23 mouse cellular contexts compared by ENCODE assay signal in the genomic region with DNA sequence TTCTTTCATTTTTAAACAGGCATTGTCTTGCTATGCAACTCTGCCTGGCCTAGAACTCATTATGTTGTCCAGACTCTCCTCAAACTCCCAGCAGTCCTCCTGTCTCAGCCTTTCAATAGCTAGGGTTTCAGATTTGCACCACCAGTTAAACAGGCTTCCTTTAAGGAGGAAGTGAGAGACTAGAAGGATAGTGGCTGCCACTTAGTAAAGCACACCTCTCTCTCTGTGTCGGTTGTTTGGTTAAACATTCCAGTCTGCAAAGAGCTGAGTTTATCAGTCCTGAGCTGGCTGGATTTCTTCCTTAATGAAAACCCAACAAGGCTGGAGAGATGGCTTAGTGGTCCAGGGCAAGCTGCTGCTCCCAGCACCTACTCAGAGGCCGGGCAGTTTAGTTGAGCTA. TPM values are rescaled to one million over a fixed set of nuclear protein-coding genes. Genes with fewer than 3 reads are reported as not detected.
DNase-seq lines count a peak whose midpoint lies in the region; ATAC-seq and TF ChIP-seq lines count a peak whose summit lies in the region.
"Had no signal": no experiment of that assay in that cellular context is flagged by ENCODE, and none has a peak within 500 bp of the region (broad histone marks: within the 10 kb centered on the region; RNA-seq: fewer than 3 reads in every experiment).

No protein-coding gene starts in this region.

- no peak overlapping the region for H3K4me2 ChIP-seq in lung, embryonic 14.5 days
- no peak overlapping the region for H3K4me2 ChIP-seq in forebrain, embryonic 11.5 days (ENCODE audit: low read depth, low read length, severe bottlenecking)
- H3K4me2 ChIP-seq: embryonic facial prominence, embryonic 15.5 days; forebrain, embryonic 15.5 days; heart, embryonic 11.5 days; heart, embryonic 15.5 days; hindbrain, embryonic 13.5 days had no signal

- ATAC-seq in lung, embryonic 14.5 days (ENCODE audit: insufficient read depth): no peak
- ATAC-seq in forebrain, embryonic 11.5 days (replicated peaks; ENCODE audit: low FRiP score): no peak
- ATAC-seq: forebrain, embryonic 15.5 days; hindbrain, postnatal 0 days had no signal

- H3K9ac ChIP-seq in lung, embryonic 14.5 days: no peak overlapping the region
- H3K9ac ChIP-seq in forebrain, embryonic 11.5 days (ENCODE audit: low read length): no peak overlapping the region
- H3K9ac ChIP-seq: embryonic facial prominence, embryonic 15.5 days; forebrain, embryonic 15.5 days; heart, embryonic 15.5 days; hindbrain, embryonic 13.5 days had no signal

- DNase-seq in lung, embryonic 14.5 days: peak; percentile 13
- DNase-seq in lung, postnatal 25 days (ENCODE audit: low spot score): no peak
- no peak for DNase-seq in spleen, adult 2 months (ENCODE audit: low read depth in 1 of 2, low spot score in 2 of 2)
- no peak for DNase-seq in spleen, adult 18-20 months
- peak; percentile 13 for DNase-seq in splenic B cell, adult 2 months (ENCODE audit: low read depth, low spot score)
- no peak for DNase-seq in adrenal gland, postnatal 25 days
- no peak for DNase-seq in forebrain, embryonic 11.5 days (ENCODE audit: low spot score)
- DNase-seq: adrenal gland, adult 8-10 months; cerebellum, adult 18-20 months; cerebellum, adult 9-11 months; cerebellum, postnatal 36 days; gastrocnemius, postnatal 14 days; heart, adult 2 months; heart, postnatal 14 days had no signal

- H3K4me1 ChIP-seq in lung, embryonic 14.5 days (ENCODE audit: insufficient read depth): no peaks in the 10 kb centered on the region
- H3K4me1 ChIP-seq in spleen, adult 2 months (ENCODE audit: control insufficient read depth, insufficient read depth, insufficient read length): no peaks in the 10 kb centered on the region; the same call in 1 of the 2 replicates
- peaks cover 18% of the 10 kb centered on the region for H3K4me1 ChIP-seq in bone marrow macrophage, adult 2 months (ENCODE audit: control insufficient read depth, insufficient read depth, low read length)
- no peaks in the 10 kb centered on the region for H3K4me1 ChIP-seq in forebrain, embryonic 11.5 days (replicated peaks; ENCODE audit: control insufficient read depth, insufficient read depth, low read length)
- H3K4me1 ChIP-seq: embryonic facial prominence, embryonic 15.5 days; forebrain, embryonic 10.5 days; forebrain, embryonic 15.5 days; heart, embryonic 15.5 days; hindbrain, embryonic 13.5 days had no signal

- 36% methylated on average over 2 of the region's 2 CpGs for WGBS in lung, embryonic 14.5 days
- 55% methylated on average over 2 of the region's 2 CpGs for WGBS in spleen, adult 2 months
- 83% methylated on average over 2 of the region's 2 CpGs for WGBS in forebrain, embryonic 11.5 days

- no peak overlapping the region for H3K4me3 ChIP-seq in lung, embryonic 14.5 days (ENCODE audit: low read depth, low read length)
- no peak overlapping the region for H3K4me3 ChIP-seq in spleen, adult 2 months (ENCODE audit: extremely low read depth, insufficient read depth, insufficient read length)
- no peak overlapping the region for H3K4me3 ChIP-seq in bone marrow macrophage, adult 2 months (ENCODE audit: insufficient read depth, low read length)
- no peak overlapping the region for H3K4me3 ChIP-seq in forebrain, embryonic 11.5 days (ENCODE audit: low read depth, low read length)
- H3K4me3 ChIP-seq: embryonic facial prominence, embryonic 15.5 days; erythroblast, embryonic 14.5 days; forebrain, embryonic 10.5 days; forebrain, embryonic 15.5 days; heart, adult 2 months; heart, embryonic 15.5 days; hindbrain, embryonic 13.5 days had no signal

- TF ChIP-seq CTCF in lung, embryonic 14.5 days (IDR thresholded peaks at IDR 0.05; ENCODE audit: low read depth): no peak
- no peak for TF ChIP-seq CTCF in spleen, adult 2 months (IDR thresholded peaks at IDR 0.05; ENCODE audit: extremely low read depth, insufficient read depth, insufficient read length, insufficient replicate concordance)
- no peak for TF ChIP-seq CTCF in bone marrow macrophage, adult 2 months (IDR thresholded peaks at IDR 0.05; ENCODE audit: low read depth, low read length)

- peaks cover 44% of the 10 kb centered on the region for H3K36me3 ChIP-seq in lung, embryonic 14.5 days (ENCODE audit: insufficient read depth)
- H3K36me3 ChIP-seq in spleen, adult 2 months (ENCODE audit: control insufficient read depth, insufficient read depth, low read length): peaks cover 8% of the 10 kb centered on the region
- H3K36me3 ChIP-seq in splenic B cell, adult 2 months (ENCODE audit: control insufficient read depth, insufficient read depth, low read length, poor library complexity, severe bottlenecking): peaks cover 6% of the 10 kb centered on the region
- peaks cover 3% of the 10 kb centered on the region; the same call in 1 of the 2 replicates for H3K36me3 ChIP-seq in forebrain, embryonic 11.5 days (ENCODE audit: control insufficient read depth, insufficient read depth, low read length)

- H3K27me3 ChIP-seq in lung, embryonic 14.5 days (ENCODE audit: insufficient read depth, low read length): no peaks in the 10 kb centered on the region
- no peaks in the 10 kb centered on the region for H3K27me3 ChIP-seq in spleen, adult 2 months (ENCODE audit: control insufficient read depth, insufficient read depth, low read length)
- H3K27me3 ChIP-seq in splenic B cell, adult 2 months (ENCODE audit: control insufficient read depth, insufficient read depth, low read length, poor library complexity, severe bottlenecking): no peaks in the 10 kb centered on the region
- H3K27me3 ChIP-seq in forebrain, embryonic 11.5 days (ENCODE audit: control insufficient read depth, insufficient read depth, low read length): no peaks in the 10 kb centered on the region
- H3K27me3 ChIP-seq: embryonic facial prominence, embryonic 15.5 days; forebrain, embryonic 15.5 days; heart, embryonic 15.5 days; hindbrain, embryonic 13.5 days had no signal

- H3K9me3 ChIP-seq in lung, embryonic 14.5 days (ENCODE audit: low read depth, low read length): no peaks in the 10 kb centered on the region
- H3K9me3 ChIP-seq in forebrain, embryonic 11.5 days (ENCODE audit: control insufficient read depth, low read length): no peaks in the 10 kb centered on the region
- H3K9me3 ChIP-seq: embryonic facial prominence, embryonic 15.5 days; forebrain, embryonic 10.5 days; forebrain, embryonic 15.5 days; heart, embryonic 15.5 days; hindbrain, embryonic 13.5 days had no signal

- TF ChIP-seq POLR2A in spleen, adult 2 months (IDR thresholded peaks at IDR 0.05; ENCODE audit: low read depth, low read length): no peak
- no peak for TF ChIP-seq POLR2A in bone marrow macrophage, adult 2 months (IDR thresholded peaks at IDR 0.05; ENCODE audit: borderline replicate concordance, low read depth, low read length)

- no peak overlapping the region for H3K27ac ChIP-seq in lung, embryonic 14.5 days (ENCODE audit: low read depth)
- H3K27ac ChIP-seq in spleen, adult 2 months (ENCODE audit: insufficient read depth, low read length): peak overlapping the region; percentile 44; the same call in 1 of the 2 replicates
- H3K27ac ChIP-seq in bone marrow macrophage, adult 2 months (ENCODE audit: insufficient read depth, low read depth, low read length): peak overlapping the region; percentile 81
- no peak overlapping the region for H3K27ac ChIP-seq in forebrain, embryonic 11.5 days (ENCODE audit: low read depth, low read length)
- H3K27ac ChIP-seq: embryonic facial prominence, embryonic 15.5 days; forebrain, embryonic 10.5 days; forebrain, embryonic 15.5 days; heart, adult 2 months; heart, embryonic 15.5 days; hindbrain, embryonic 13.5 days; hindbrain, postnatal 0 days had no signal

RNA-seq across cellular contexts. Expression of gene Aasdh, which starts 12.7 kb away (rescaled TPM):
- polyA plus RNA-seq in lung, embryonic 14.5 days (2014; fragmentation: Nextera tagmentation; extraction: Ambion mirVana): 20.4 and 22.8 TPM in 2 replicates
- 7.4 and 9.8 TPM in 2 replicates for polyA plus RNA-seq in spleen, adult 2 months (2012; rRNA removed)
- 19.6 and 19.8 TPM in 2 replicates for polyA plus RNA-seq in bone marrow macrophage, adult 2 months (2012; ENCODE audit: insufficient read depth, insufficient read length, missing spikeins)
- total RNA-seq in adrenal gland, postnatal 25 days (2021): 24.0 and 32.1 TPM in 2 replicates
- polyA plus RNA-seq in forebrain, embryonic 11.5 days (2014; fragmentation: Nextera tagmentation; extraction: Ambion mirVana): 23.6 and 27.5 TPM in 2 replicates

RNA-seq across cellular contexts. Expression of gene Paics, which starts 58.5 kb away (rescaled TPM):
- polyA plus RNA-seq in lung, embryonic 14.5 days (2014; fragmentation: Nextera tagmentation; extraction: Ambion mirVana): 291 and 294 TPM in 2 replicates
- 27.9 and 30.0 TPM in 2 replicates for polyA plus RNA-seq in spleen, adult 2 months (2012; rRNA removed)
- 109 and 118 TPM in 2 replicates for polyA plus RNA-seq in bone marrow macrophage, adult 2 months (2012; ENCODE audit: insufficient read depth, insufficient read length, missing spikeins)
- total RNA-seq in adrenal gland, postnatal 25 days (2021): 239 and 257 TPM in 2 replicates
- polyA plus RNA-seq in forebrain, embryonic 11.5 days (2014; fragmentation: Nextera tagmentation; extraction: Ambion mirVana): 456 and 462 TPM in 2 replicates

RNA-seq across cellular contexts. Expression of gene Ppat, which starts 58.8 kb away (rescaled TPM):
- polyA plus RNA-seq in lung, embryonic 14.5 days (2014; fragmentation: Nextera tagmentation; extraction: Ambion mirVana): 47.0 and 48.8 TPM in 2 replicates
- 5.1 TPM in 2 replicates for polyA plus RNA-seq in spleen, adult 2 months (2012; rRNA removed)
- 5.4 and 7.6 TPM in 2 replicates for polyA plus RNA-seq in bone marrow macrophage, adult 2 months (2012; ENCODE audit: insufficient read depth, insufficient read length, missing spikeins)
- 20.9 and 28.0 TPM in 2 replicates for total RNA-seq in adrenal gland, postnatal 25 days (2021)
- polyA plus RNA-seq in forebrain, embryonic 11.5 days (2014; fragmentation: Nextera tagmentation; extraction: Ambion mirVana): 46.1 and 50.1 TPM in 2 replicates

Comparison
In these comparisons a context has a peak if more than half of its experiments do, and no peak if none do; other contexts are left out.
1. DNase-seq: peak in lung, embryonic 14.5 days (single experiment) and splenic B cell, adult 2 months (single experiment); none in lung, postnatal 25 days (single experiment), spleen, adult 2 months (0 of 2), spleen, adult 18-20 months (0 of 2), adrenal gland, postnatal 25 days (single experiment) and forebrain, embryonic 11.5 days (single experiment).
2. H3K27ac ChIP-seq: peak in spleen, adult 2 months (single experiment) and bone marrow macrophage, adult 2 months (single experiment); none in lung, embryonic 14.5 days (single experiment) and forebrain, embryonic 11.5 days (single experiment).